Mouse (Mus musculus): ENCODE measurements around the gene Ehd1. TPM values are rescaled to one million over a fixed set of nuclear protein-coding genes. Genes with fewer than 3 reads are reported as not detected.

The Ehd1 gene
- total and polyA plus RNA-seq, 3 experiments, result 65.9 to 105 TPM; not detected in 1

GRCm38 (mm10) chr19:6276426-6277421 lies at the start of gene Ehd1 (continued):
- no peak for TF ChIP-seq JUND (IDR thresholded peaks at IDR 0.05; ENCODE audit: low read depth, low read length)
- TF ChIP-seq BHLHE40 (IDR thresholded peaks at IDR 0.05; ENCODE audit: borderline replicate concordance, low read depth, low read length), result 0 out of 2 replicates have a peak, but pooled peaks have one; percentile 3
- TF ChIP-seq CHD1 (IDR thresholded peaks at IDR 0.05; ENCODE audit: low read depth, low read length), result no peak
- TF ChIP-seq ELF1 (IDR thresholded peaks at IDR 0.05; ENCODE audit: low read depth, low read length), result peak; percentile 51; the same call in 1 of the 2 replicates
- TF ChIP-seq SIN3A (IDR thresholded peaks at IDR 0.05; ENCODE audit: low read length), result peak; percentile 75

- H3K36me3 ChIP-seq (ENCODE audit: control insufficient read depth in 1 of 2, insufficient read depth in 2 of 2, low read length in 2 of 2), result no peaks in the 10 kb centered on the region
- H3K79me2 ChIP-seq (ENCODE audit: control insufficient read depth, insufficient read depth, low read length, poor library complexity), result no peaks in the 10 kb centered on the region
- TF ChIP-seq POLR2AphosphoS2 (IDR thresholded peaks at IDR 0.05; ENCODE audit: low read length), result no peak
- H3K27me3 ChIP-seq (ENCODE audit: control insufficient read depth in 1 of 2, insufficient read depth in 2 of 2, low read length in 2 of 2), result no peaks in the 10 kb centered on the region
- no peak overlapping the region for H3K4me3 ChIP-seq (ENCODE audit: control insufficient read depth in 1 of 2, insufficient read depth in 1 of 2, low read depth in 2 of 2, low read length in 2 of 2)
- no peaks in the 10 kb centered on the region for H3K9me3 ChIP-seq (replicated peaks; ENCODE audit: insufficient read depth, low read length)
- no peaks in the 10 kb centered on the region for H3K4me1 ChIP-seq (ENCODE audit: control insufficient read depth in 1 of 2, insufficient read depth in 2 of 2, low read length in 2 of 2)
- no peak overlapping the region for H3K9ac ChIP-seq (ENCODE audit: control insufficient read depth, low read depth, low read length, poor library complexity, severe bottlenecking)
- DNase-seq (ENCODE audit: low read depth, low spot score), result no peak
- H3K27ac ChIP-seq (ENCODE audit: control insufficient read depth, low read depth, low read length), result no peak overlapping the region
These were observed 49.8 kb upstream of the Ehd1 start for GRCm38 (mm10) chr19:6226763-6227162.

DNA sequence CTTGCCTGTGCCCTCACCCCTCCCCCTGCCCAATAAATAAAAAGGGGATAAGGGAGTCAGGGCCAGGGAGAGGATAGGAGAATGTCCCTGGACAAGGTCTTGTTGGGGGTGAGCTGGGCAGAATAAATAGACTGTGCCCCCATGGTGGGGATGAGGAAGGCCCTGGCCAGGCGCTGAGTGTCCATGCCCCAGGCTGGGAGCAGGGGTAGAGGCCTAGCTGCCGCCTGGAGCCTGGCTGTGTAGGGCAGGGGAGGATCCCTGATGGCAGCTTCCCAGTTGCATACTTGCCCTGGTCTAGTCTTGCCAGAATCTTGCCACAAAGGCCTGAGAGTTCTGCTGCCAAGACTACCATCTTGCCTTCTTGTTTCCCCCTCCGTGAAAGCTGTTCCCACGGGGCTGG lies 48.7 kb upstream of the Ehd1 start:
- Histone ChIP-seq H3K27me3 (ENCODE audit: control insufficient read depth in 1 of 2, insufficient read depth in 2 of 2, low read length in 2 of 2) (no peaks in the 10 kb centered on the region), H3K36me3 (ENCODE audit: control insufficient read depth in 1 of 2, insufficient read depth in 2 of 2, low read length in 2 of 2) (no peaks in the 10 kb centered on the region), H3K79me2 (ENCODE audit: control insufficient read depth, insufficient read depth, low read length, poor library complexity) (no peaks in the 10 kb centered on the region), H3K4me3 (ENCODE audit: control insufficient read depth in 1 of 2, insufficient read depth in 1 of 2, low read depth in 2 of 2, low read length in 2 of 2) (no peak overlapping the region), H3K9ac (ENCODE audit: control insufficient read depth, low read depth, low read length, poor library complexity, severe bottlenecking) (no peak overlapping the region), H3K9me3 (replicated peaks; ENCODE audit: insufficient read depth, low read length) (no peaks in the 10 kb centered on the region), H3K27ac (ENCODE audit: control insufficient read depth, low read depth, low read length) (no peak overlapping the region), H3K4me1 (ENCODE audit: control insufficient read depth in 1 of 2, insufficient read depth in 2 of 2, low read length in 2 of 2) (no peaks in the 10 kb centered on the region)
- TF ChIP-seq POLR2AphosphoS2 (IDR thresholded peaks at IDR 0.05; ENCODE audit: low read length), result no peak
- no peak for TF ChIP-seq MEF2A (IDR thresholded peaks at IDR 0.05; ENCODE audit: extremely low read depth, insufficient replicate concordance, low read depth, low read length, poor library complexity, severe bottlenecking)
- TF ChIP-seq HCFC1 (IDR thresholded peaks at IDR 0.05; ENCODE audit: low read depth, low read length), result no peak
- no peak for TF ChIP-seq MAFK (IDR thresholded peaks at IDR 0.05; ENCODE audit: borderline replicate concordance, low read depth, low read length)
- TF ChIP-seq POLR2AphosphoS5 (IDR thresholded peaks at IDR 0.05; ENCODE audit: borderline replicate concordance, low read depth, low read length), result no peak
- TF ChIP-seq KAT2A (conservative IDR thresholded peaks at IDR 0.05; ENCODE audit: low read depth, low read length), result no peak
- TF ChIP-seq NRF1 (IDR thresholded peaks at IDR 0.05; ENCODE audit: insufficient read depth, low read depth, low read length, poor library complexity, severe bottlenecking), result no peak
- no peak for TF ChIP-seq ZNF384 (IDR thresholded peaks at IDR 0.05; ENCODE audit: low read depth, low read length)
- TF ChIP-seq MAZ (IDR thresholded peaks at IDR 0.05; ENCODE audit: low read depth, low read length), result no peak
- TF ChIP-seq USF2 (IDR thresholded peaks at IDR 0.05; ENCODE audit: borderline replicate concordance in 1 of 2, insufficient read depth in 1 of 2, low read depth in 1 of 2, low read length in 2 of 2), result no peak
- TF ChIP-seq RAD21 (IDR thresholded peaks at IDR 0.05; ENCODE audit: low read depth, low read length), result no peak
- TF ChIP-seq TBP (IDR thresholded peaks at IDR 0.05; ENCODE audit: low read depth, low read length), result no peak
- TF ChIP-seq E2F4 (IDR thresholded peaks at IDR 0.05; ENCODE audit: borderline replicate concordance, low read depth, low read length), result no peak
- no peak for TF ChIP-seq ZKSCAN1 (IDR thresholded peaks at IDR 0.05; ENCODE audit: low read depth, low read length)
- TF ChIP-seq GABPA (IDR thresholded peaks at IDR 0.05; ENCODE audit: low read depth, low read length), result no peak
- TF ChIP-seq MAX (IDR thresholded peaks at IDR 0.05; ENCODE audit: low read length), result no peak
- TF ChIP-seq UBTF (IDR thresholded peaks at IDR 0.05; ENCODE audit: borderline replicate concordance, insufficient read depth, low read depth, low read length), result no peak
- no peak for DNase-seq (ENCODE audit: low read depth, low spot score)
